Mouse (Mus musculus) olfactory bulb, adult 2 months (tissue): ENCODE data around the gene Fndc3b. TPM values are rescaled to one million over a fixed set of nuclear protein-coding genes. Genes with fewer than 3 reads are reported as not detected.

ENCODE experiments used
- H3K27ac ChIP-seq: fragments of 200-500 bp; 2 replicates; pipeline ENCODE4 v1.5.1; 2012; ENCODE audit warnings: low read depth, low read length; ENCODE audit not compliant: insufficient read depth
- H3K4me1 ChIP-seq: fragments of 200-500 bp; 2 replicates; pipeline ENCODE4 v1.6.1; 2012; ENCODE audit warnings: low read length; ENCODE audit not compliant: control insufficient read depth, insufficient read depth
- H3K4me3 ChIP-seq: fragments of 200-500 bp; 2 replicates; pipeline ENCODE4 v1.5.1; 2012; ENCODE audit warnings: mild to moderate bottlenecking, low read depth, low read length, moderate library complexity; ENCODE audit not compliant: insufficient read depth
- CTCF ChIP-seq: fragments of 200-500 bp; IDR thresholded peaks from 2 replicates; pipeline ENCODE4 v1.5.1; 2012; ENCODE audit warnings: low read depth, mild to moderate bottlenecking, low read length, moderate library complexity; ENCODE audit not compliant: insufficient read depth
- POLR2A ChIP-seq: fragments of 200-500 bp; IDR thresholded peaks from 2 replicates; pipeline ENCODE4 v1.6.1; 2012; ENCODE audit warnings: mild to moderate bottlenecking, low read depth, low read length, moderate library complexity; ENCODE audit not compliant: insufficient read depth
- WGBS: fragments of 180-500 bp; shearing (Covaris S2); methylation state at CpG from one replicate; pipeline ENCODE4 v1.1.7; 2018; 5-methylcytosine and 5-hydroxymethylcytosine counted together
- polyA plus RNA-seq: library from polyadenylated mRNA; stranded (reverse); fragments of >200 nt; gene quantifications from 2 replicates; pipeline ENCODE4 v1.2.4, GENCODE M21; 2012; ENCODE audit warnings: low replicate concordance; ENCODE audit not compliant: missing spikeins, insufficient read depth, insufficient read length

Fndc3b gene
- polyA plus RNA-seq, 1 experiment, result not detected

DNA sequence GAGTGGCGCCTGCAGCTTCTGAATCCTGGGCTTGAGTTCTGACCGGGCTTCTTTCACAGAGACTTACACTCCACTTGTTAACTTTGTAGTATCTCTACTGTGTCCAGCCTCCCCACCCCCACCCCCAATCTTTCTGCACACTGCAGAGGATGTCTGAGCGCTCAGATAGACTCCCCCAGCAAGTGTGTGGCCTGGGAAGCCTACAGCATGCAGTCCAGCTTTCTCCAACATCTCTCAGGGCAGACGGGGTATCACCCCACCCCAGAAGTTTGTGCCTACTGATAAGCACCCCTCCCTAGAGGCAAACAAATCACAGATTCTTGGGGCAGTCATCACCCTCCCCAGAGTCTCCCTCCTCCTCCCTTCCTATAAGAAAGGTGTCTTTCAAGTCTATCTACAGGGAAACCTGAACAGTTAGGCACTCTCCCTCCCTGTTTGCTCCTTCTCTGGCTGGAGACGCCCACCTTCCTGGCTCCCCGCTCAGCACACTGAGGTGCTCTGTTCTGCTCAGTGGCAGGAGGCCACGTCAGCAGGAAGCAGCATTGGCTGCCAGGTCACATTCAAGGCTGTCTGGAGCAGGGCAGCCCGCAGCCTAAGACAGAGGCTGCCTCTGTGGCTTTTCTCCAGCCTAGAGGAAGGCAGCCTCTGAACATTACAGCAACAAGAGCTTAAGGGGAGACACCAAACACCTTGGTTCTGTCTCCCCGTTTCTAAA lies 103.9 kb downstream of the Fndc3b start:
- TF ChIP-seq POLR2A (no peak), CTCF (no peak)
- whole genome bisulfite sequencing, result 46% methylated on average over 9 of the region's 9 CpGs
- peaks cover 11% of the 10 kb centered on the region for H3K4me1 ChIP-seq
- no peak overlapping the region for H3K4me3 ChIP-seq
- no peak overlapping the region for H3K27ac ChIP-seq

DNA sequence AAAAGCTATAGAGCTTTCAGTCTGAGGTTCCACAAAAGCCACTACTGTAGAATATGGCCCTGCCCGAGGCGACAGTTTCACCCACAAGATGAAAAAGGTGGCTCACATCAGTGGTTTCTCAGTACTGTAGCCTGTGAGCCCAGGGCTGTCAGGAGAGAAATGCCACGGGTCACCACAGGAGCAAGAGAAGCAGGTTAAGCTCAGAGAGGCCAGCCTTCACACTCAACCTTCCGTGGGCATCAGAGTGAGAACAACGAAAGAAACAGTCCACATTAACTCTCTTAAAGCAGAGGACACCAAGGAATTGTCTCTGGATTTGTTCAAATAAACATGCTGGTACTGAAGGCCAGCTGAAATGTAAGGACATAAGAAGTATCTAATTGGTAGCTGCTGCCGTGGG lies 104.5 kb downstream of the Fndc3b start:
- no peak overlapping the region for H3K4me3 ChIP-seq
- peaks cover 11% of the 10 kb centered on the region for H3K4me1 ChIP-seq
- TF ChIP-seq POLR2A, result no peak
- no peak for TF ChIP-seq CTCF
- H3K27ac ChIP-seq, result no peak overlapping the region
- 90% methylated on average over 6 of the region's 6 CpGs for WGBS

DNA sequence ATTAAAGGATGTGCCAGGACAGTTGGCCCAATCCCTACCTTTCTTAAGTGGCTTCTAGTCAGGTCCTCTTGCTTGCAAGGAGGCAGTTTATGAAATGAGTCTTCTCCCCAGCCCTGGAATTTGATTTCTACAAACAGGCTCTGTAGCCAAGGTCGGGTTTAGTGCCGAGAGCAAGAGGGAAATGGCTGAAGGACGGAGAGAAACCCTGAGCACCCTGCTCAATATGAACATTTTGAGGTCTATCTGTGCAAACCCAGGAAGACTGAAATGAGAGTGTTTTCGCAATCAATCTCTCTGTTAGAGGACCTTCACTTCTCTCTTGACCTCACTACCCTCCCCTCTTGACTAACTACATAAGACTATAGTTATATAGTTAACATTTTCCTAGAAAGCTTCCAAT lies 105.5 kb downstream of the Fndc3b start:
- H3K27ac ChIP-seq, result no peak overlapping the region
- peaks cover 13% of the 10 kb centered on the region for H3K4me1 ChIP-seq
- no peak overlapping the region for H3K4me3 ChIP-seq
- TF ChIP-seq CTCF (no peak), POLR2A (no peak)
- 98% methylated on average over 4 of the region's 4 CpGs for WGBS

DNA sequence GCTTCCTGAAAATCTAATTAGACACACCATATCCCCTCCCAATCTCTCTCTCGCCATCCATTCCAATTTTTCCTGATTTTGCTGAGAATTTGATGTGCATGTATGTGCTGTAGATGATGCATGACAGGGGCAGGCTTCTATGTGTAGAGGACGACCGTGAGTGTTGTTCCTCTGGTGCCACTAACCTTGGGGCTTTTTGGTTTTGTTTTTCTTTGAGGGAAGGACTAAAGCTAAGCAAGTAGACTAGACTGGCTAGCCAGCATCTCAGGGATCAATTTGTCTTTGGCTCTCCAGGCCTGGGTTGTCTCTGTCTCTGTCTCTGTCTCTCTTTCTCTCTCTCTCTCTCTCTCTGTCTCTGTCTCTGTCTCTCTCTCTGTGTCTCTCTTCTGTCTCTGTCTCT lies 106.0 kb downstream of the Fndc3b start:
- Histone ChIP-seq H3K27ac (no peak overlapping the region), H3K4me3 (no peak overlapping the region), H3K4me1 (peaks cover 14% of the 10 kb centered on the region)
- no peak for TF ChIP-seq CTCF
- TF ChIP-seq POLR2A, result no peak
- 98% methylated on average over 3 of the region's 3 CpGs for WGBS

DNA sequence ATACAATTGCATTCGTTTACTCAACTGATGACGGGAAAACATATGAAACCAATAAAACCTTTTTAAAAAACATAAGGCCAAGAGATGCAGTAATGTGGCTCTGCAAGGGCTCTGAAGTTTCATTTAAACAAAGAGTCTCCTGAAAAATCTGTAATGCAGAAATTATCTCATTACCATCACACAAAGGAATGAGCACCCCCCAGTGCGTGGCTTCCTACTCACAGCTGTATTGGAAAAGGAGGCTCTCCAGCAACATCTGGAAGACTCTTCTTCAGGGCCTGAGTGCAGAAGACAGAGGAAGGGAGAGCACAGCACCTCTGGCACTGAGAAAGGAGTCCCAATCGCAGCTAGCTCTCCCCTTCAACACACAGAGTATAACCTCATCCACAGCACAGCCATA lies 106.5 kb downstream of the Fndc3b start:
- TF ChIP-seq POLR2A, result no peak
- no peak for TF ChIP-seq CTCF
- Histone ChIP-seq H3K27ac (no peak overlapping the region), H3K4me1 (peaks cover 14% of the 10 kb centered on the region), H3K4me3 (no peak overlapping the region)
- WGBS, result 80% methylated on average over 4 of the region's 4 CpGs

DNA sequence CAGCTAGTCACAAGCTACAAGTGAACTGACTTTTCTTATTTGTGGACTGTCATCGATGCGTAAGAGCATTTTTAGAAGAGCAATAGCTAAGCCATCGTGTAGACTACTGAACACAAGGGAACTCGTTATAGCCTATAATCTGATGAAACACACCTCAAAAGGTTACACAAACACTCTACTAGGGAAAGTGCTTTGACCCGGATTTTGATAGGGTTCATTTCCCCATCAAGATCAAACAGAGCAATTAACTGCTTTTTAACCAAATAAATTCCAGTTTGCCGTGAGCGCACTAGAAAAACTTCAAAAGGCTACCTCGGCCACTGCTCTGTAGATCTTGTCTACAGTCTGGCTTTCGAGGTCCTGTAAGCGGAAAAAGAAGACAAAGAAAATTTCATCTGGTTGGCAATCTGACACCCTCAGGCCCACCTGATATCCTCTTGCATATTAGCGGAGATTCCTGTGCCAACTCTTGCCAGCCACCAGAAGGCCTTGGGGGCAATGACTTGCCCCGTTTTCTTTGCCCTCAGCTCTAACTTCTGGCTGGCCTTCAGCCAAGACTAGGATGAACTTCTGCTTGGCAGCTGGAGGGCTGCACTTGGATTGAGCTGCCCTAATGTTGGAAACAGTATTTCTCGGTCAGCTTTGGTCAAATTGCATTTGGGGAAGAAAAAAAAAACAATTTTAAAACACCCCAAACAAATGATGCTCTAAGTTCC lies 107.0 kb downstream of the Fndc3b start:
- no peak overlapping the region for H3K27ac ChIP-seq
- no peak for TF ChIP-seq CTCF
- TF ChIP-seq POLR2A, result no peak
- H3K4me1 ChIP-seq, result peaks cover 15% of the 10 kb centered on the region
- H3K4me3 ChIP-seq, result no peak overlapping the region
- WGBS, result 75% methylated on average over 13 of the region's 13 CpGs

DNA sequence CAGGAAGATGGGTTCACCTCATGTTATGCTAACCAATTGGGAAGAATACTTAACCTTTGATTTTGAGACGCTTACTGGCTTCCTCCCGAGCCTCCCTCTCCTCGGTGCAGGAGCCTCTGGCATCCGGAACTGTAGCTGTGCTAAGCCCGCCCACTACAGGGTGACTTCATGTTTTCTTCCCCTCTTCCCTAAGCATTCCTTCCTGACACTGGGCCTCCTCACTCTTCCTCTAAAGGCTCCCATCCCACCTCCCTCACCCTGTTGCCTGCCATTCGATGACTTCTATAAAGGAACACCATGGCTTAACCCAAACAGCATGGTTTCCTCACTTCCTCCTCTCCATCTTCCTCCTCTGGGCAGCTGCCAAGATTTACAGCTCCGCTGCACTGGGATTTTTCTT lies 110.5 kb downstream of the Fndc3b start:
- Histone ChIP-seq H3K4me3 (no peak overlapping the region), H3K27ac (no peak overlapping the region), H3K4me1 (peaks cover 10% of the 10 kb centered on the region)
- WGBS, result 56% methylated on average over 7 of the region's 7 CpGs
- TF ChIP-seq POLR2A (no peak), CTCF (no peak)

DNA sequence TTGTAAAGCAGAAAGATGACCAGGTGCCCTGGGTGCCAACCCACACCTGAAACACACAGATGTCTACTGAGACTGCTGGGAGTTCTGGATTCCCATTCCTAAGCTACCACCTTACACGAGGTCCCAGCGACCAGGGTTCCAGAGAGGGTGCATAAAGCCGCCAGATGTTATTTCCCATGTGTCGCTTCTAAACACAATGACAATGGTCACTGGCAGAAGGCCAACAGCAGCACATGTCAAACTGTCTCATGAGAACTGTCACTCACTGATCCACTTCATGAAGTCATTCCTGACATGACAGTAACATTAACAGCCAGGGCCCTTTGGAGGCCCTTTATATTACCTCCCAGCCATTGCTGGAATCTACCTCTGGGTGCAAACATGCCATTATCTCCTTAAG lies 110.9 kb downstream of the Fndc3b start:
- 90% methylated on average over 4 of the region's 4 CpGs for WGBS
- TF ChIP-seq POLR2A (no peak), CTCF (no peak)
- no peak overlapping the region for H3K4me3 ChIP-seq
- no peak overlapping the region for H3K27ac ChIP-seq
- peaks cover 10% of the 10 kb centered on the region for H3K4me1 ChIP-seq
